Mouse (Mus musculus): ENCODE results near the gene Sgcb. TPM values are rescaled to one million over a fixed set of nuclear protein-coding genes. Genes with fewer than 3 reads are reported as not detected.
"Not testable (repeated sequence)": the region's sequence is repeated elsewhere in the genome, so short reads cannot be mapped to it uniquely, and the experiment has no call there.

The Sgcb gene
- polyA plus RNA-seq, 1 experiment = 32.3 TPM

GRCm38 (mm10) chr5:73633141-73633540 is 14.4 kb downstream of the Sgcb start:
- DNase-seq (ENCODE audit: low spot score) = peak; percentile 39

GRCm38 (mm10) chr5:73632291-73632690 is 15.3 kb downstream of the Sgcb start, which contains the start of gene Lrrc66:
Lrrc66 (minus strand) TSS chr5:73632526.
- DNase-seq (ENCODE audit: low spot score) = no peak

DNA sequence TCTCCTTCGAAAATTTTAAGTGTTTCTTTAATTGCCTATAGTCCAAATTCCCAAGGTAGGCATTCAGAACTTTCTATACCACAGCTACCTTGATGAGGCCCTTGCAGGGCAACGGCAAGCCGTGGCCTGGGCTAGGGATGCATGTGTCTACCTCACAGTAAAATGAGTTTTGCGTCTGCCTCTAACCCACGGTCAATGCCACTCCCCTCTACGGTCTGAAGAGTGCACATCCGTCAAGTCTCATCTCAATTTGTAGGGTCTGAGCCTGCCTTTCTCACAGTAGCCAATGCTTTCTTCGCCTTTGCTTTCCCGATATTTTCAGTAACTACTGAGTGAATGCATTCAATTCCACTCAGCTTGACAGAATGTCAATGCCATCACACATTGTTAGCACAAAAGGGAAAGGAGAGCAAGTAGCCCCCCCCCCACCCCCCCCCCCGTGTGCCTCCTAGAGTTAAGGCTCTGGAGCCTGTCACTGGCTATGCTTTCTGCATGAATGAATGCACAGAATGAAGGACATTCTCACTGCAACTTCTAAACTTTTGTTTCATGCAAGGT is 16.5 kb downstream of the Sgcb start:
- DNase-seq (ENCODE audit: low spot score) = no peak

- DNase-seq (ENCODE audit: low spot score) = no peak
These were observed 17.4 kb downstream of the Sgcb start for GRCm38 (mm10) chr5:73630141-73630540.

GRCm38 (mm10) chr5:73627991-73628390 is 19.6 kb downstream of the Sgcb start:
- no peak for DNase-seq (ENCODE audit: low spot score)

GRCm38 (mm10) chr5:73627559-73627958 is 20.0 kb downstream of the Sgcb start:
- DNase-seq (ENCODE audit: low spot score) = no peak

- no peak for DNase-seq (ENCODE audit: low spot score)
These were observed 20.7 kb downstream of the Sgcb start for GRCm38 (mm10) chr5:73626842-73627241.

GRCm38 (mm10) chr5:73625505-73625904 is 22.1 kb downstream of the Sgcb start:
- DNase-seq (ENCODE audit: low spot score) = no peak

GRCm38 (mm10) chr5:73618969-73619368 is 28.6 kb downstream of the Sgcb start:
- no peak for DNase-seq (ENCODE audit: low spot score)

DNA sequence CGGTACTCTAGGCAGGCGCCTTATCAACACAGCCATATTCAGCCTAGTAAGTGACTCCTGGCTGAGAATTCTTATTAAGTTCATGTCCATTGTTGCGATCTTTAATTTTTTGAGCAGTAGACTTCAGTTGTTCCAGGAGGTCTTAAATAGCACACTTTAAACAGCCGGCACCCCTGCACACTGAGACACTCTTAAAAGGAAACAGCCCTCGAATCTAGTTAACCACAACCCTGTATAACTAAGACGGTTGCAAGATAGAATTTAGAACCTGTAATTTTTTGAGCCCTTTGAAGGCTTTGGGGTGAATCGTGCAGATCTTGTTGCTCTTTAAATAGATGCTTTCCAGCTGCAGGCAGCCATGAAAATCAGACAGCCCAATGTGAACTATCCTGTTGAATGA is 32.4 kb downstream of the Sgcb start:
- DNase-seq (ENCODE audit: low spot score) = no peak

DNA sequence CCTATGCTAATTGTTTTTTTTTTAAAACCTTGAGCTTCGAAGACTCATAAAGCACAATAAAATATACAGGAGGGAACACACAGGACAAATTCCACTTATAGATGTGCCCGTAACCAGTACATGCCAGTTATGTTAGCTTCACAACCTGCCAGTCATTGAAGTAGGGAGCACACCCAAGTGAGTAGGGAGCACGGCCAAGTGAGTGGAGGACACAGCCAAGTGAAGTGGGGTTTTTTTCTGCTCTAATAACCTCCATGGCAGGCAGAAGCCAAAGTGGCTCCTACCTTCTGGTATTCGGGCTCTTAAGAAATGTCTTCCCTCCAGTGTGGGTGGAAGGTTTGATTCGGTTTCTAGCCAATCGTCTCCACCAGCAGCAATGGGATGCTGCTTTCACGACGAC is 34.3 kb downstream of the Sgcb start:
- DNase-seq (ENCODE audit: low spot score) = no peak

DNA sequence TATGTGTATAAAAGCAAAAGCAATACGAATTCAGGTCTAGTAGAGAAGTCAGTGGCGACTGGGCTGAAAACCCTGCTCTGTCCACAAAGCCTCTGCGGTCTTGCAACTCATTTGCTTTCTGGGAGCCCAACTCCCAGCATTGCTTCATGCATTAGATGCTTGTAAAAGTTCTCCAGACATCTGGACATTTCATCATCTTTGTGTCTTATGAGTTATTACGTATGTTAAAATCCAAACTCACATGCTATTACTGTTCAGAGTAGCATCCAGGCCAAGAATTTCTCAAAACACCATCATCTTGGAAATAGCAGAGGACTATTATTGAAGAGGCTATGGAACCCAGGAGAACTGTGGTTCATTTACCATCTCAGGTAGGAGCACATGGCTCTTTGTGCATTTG is 36.5 kb downstream of the Sgcb start:
- DNase-seq (ENCODE audit: low spot score) = no peak

GRCm38 (mm10) chr5:73604964-73605363 is 42.6 kb downstream of the Sgcb start:
- no peak for DNase-seq (ENCODE audit: low spot score)

DNA sequence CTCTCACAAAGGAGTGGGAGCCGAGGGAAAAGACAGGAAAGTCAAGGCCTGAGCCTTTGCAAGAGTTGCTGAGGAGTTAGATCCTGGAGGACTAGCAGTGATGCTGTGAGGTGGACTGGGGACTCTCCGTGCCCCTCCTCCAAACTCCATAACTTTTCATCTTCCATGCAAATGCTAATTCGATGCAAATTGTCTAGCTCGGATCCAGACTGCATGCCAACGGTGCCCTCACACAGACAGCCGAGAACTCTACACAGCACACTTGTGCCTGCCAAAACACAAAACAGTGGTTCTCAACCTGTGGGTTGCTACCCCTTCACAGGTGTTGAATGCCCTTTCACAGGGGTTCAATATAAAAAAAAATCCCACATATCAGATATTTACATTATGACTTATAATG is 43.0 kb downstream of the Sgcb start:
- DNase-seq (ENCODE audit: low spot score) = no peak

DNA sequence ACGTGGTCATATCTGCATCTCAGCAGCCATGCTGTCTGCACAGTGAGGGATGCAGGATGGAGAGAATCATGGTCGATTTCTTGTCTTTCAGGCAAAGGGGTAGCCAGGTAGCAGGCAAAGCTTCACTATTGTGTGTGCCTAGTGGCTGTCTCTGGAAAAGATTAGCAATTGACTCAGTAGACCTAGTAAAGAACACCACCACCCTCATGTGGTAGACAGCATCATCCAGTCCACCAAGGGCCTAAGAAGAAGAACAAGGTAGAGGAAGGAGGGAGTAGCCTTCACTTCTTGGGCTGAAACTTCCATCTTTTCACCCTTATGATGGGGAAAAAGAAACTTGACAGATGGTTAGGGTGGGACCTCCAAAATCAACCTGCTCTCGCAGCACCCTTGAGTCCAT is 44.7 kb downstream of the Sgcb start:
- no peak for DNase-seq (ENCODE audit: low spot score)

DNA sequence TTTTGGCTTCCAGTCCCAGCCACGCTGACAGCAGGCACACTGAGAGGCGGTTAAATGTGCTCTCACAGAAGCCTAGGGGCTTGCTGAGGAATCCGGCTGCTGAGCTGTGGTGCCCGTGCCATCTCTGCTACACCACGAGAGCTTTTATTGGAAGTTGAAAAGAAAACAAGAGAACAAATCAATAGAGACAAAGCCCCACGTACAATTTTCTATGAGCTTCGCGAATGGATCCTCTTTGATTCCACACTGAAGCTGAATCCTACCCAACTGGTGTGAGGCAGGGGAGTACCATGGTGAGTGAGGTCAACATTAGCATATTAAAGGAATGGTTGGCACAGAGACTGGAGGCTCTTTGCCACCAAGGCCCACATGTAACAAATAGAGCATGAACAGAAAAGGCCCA is 46.2 kb downstream of the Sgcb start:
- DNase-seq (ENCODE audit: low spot score) = no peak

GRCm38 (mm10) chr5:73599991-73600390 is 47.6 kb downstream of the Sgcb start:
- DNase-seq (ENCODE audit: low spot score) = no peak

GRCm38 (mm10) chr5:73598943-73599695 is 48.5 kb downstream of the Sgcb start:
- DNase-seq (ENCODE audit: low spot score) = no peak

DNA sequence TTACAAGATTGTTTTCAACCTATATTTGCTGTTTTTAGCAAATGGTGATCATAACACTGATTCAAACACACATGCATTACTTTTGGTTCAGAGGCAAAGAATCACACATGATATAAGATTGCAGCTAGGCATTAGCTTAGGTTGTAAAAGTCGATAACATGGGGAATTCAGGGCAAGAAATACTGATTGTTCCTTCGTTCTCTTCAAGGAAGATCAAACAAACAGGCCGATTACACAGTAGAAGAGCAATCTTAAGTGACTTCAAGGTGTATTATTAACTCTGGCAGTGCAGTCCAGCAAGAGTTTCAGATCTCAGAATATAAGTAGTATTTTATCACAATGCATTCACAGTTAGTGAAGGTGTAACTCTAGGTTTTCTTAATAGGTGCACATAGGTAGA is 60.5 kb downstream of the Sgcb start:
- no peak for DNase-seq (ENCODE audit: low spot score)

GRCm38 (mm10) chr5:73586597-73586996 is 61.0 kb downstream of the Sgcb start:
- DNase-seq (ENCODE audit: low spot score) = no peak

DNA sequence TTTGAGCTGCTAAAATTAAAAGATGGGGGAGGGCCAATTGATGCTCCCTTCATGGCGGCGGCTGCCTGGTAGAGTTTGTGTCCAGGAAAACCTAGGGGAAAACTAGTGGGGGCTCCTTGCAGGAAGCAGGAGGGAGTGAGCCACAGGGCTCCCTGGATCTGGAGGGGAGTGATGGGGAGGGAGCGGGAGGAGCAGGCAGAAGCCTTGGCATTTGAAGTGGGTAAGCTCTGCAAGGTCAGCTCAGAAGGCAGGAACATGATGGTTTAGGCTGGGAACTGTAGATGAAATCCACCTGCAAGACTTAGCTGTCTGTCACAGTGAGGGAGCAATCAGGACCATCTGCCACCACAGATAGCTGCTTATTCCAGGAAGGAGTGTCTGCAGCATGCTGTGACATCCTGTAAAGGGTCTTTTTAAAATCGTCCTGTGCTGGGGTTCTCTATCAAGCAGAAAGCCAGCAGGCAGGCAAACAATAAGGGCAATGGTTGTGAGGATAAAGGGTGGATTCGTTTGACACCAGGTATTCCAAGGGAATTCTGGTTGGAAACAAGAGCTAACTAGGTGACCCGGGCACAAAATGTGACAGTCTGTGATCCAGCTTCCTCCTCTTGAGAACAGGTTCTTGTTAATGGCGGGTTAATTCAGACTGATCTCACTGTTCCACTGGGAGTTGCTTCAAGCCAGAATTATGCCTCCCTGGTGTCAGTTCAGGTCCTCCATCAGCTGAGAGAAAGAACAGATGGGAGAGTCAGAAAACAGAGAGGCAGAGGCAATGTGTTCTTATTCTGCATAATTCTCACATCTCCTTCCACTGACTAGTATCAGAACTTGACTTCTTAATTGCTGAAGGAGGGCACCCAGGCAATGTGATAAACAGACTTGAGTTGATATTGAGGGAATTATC is 62.1 kb downstream of the Sgcb start:
- no peak for DNase-seq (ENCODE audit: low spot score)

DNA sequence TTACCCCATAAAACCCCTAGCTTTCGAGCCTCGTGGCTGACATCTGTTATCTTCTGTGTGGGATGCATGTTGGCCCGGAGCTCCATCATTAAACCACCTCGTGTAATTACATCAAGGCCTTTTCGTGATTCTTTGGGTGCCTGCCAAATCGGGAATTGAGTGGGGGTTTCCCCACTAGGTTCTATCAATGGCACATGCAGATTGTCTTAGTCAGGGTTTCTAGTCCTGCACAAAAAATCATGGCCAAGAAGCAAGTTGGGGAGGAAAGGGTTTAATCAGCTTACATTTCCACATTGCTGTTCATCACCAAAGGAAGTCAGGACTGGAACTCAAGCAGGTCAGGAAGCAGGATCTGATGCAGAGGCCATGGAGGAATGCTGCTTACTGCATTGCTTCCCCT is 63.6 kb downstream of the Sgcb start:
- DNase-seq (ENCODE audit: low spot score) = not testable (repeated sequence)
